Mouse (Mus musculus): ENCODE results near the gene Apol7a. TPM values are rescaled to one million over a fixed set of nuclear protein-coding genes. Genes with fewer than 3 reads are reported as not detected.
A peak's percentile ranks its signal among the peaks of the same experiment; 100 is the strongest.
"Not testable (repeated sequence)": the region's sequence is repeated elsewhere in the genome, so short reads cannot be mapped to it uniquely, and the experiment has no call there.

Apol7a gene
- total RNA-seq (2021), result under 1 TPM; 0.32 to 0.42 TPM
- long read RNA-seq, partial matches to known transcripts, result 0 of 2 reads
- long read RNA-seq, other reads (novel, unspliced or antisense), result 0 of 2 reads

GRCm38 (mm10) chr15:77399027-77399426 lies at the start of gene Apol7a:
Apol7a (minus strand) TSS chr15:77399110.
- DNase-seq (ENCODE audit: low spot score in 2 of 2), result peak in 1 of 2 experiments; percentile 26

- DNase-seq (ENCODE audit: low spot score in 2 of 2), result not testable (repeated sequence)
Observed at GRCm38 (mm10) chr15:77447392-77447791, 48.5 kb upstream of the Apol7a start, which contains the start of gene Apol7b. Apol7b (minus strand) TSS chr15:77447492.

GRCm38 (mm10) chr15:77445668-77446067 lies 46.8 kb upstream of the Apol7a start:
- not testable (repeated sequence) for DNase-seq (ENCODE audit: low spot score in 2 of 2)

GRCm38 (mm10) chr15:77444746-77445145 lies 45.8 kb upstream of the Apol7a start:
- DNase-seq (ENCODE audit: low spot score in 2 of 2), result peak; percentile 7 to 28

GRCm38 (mm10) chr15:77428690-77429448 lies 30.0 kb upstream of the Apol7a start:
- DNase-seq (ENCODE audit: low spot score in 2 of 2), result not testable (repeated sequence)

GRCm38 (mm10) chr15:77422925-77423324 lies 24.0 kb upstream of the Apol7a start:
- not testable (repeated sequence) for DNase-seq (ENCODE audit: low spot score in 2 of 2)

GRCm38 (mm10) chr15:77419657-77420056 lies 20.7 kb upstream of the Apol7a start:
- not testable (repeated sequence) for DNase-seq (ENCODE audit: low spot score in 2 of 2)

- DNase-seq (ENCODE audit: low spot score in 2 of 2), result not testable (repeated sequence)
Observed at GRCm38 (mm10) chr15:77416655-77417333, 17.9 kb upstream of the Apol7a start.

GRCm38 (mm10) chr15:77415653-77416052 lies 16.7 kb upstream of the Apol7a start:
- not testable (repeated sequence) for DNase-seq (ENCODE audit: low spot score in 2 of 2)

- not testable (repeated sequence) for DNase-seq (ENCODE audit: low spot score in 2 of 2)
Observed at GRCm38 (mm10) chr15:77412695-77413094, 13.8 kb upstream of the Apol7a start.

GRCm38 (mm10) chr15:77411035-77411434 lies 12.1 kb upstream of the Apol7a start, which contains the start of gene Apol9a:
Apol9a (minus strand) TSS chr15:77411135.
- not testable (repeated sequence) for DNase-seq (ENCODE audit: low spot score in 2 of 2)

- DNase-seq (ENCODE audit: low spot score in 2 of 2), result not testable (repeated sequence)
Observed at GRCm38 (mm10) chr15:77406370-77406769, 7.5 kb upstream of the Apol7a start.

GRCm38 (mm10) chr15:77397450-77398132 lies 1.3 kb downstream of the Apol7a start:
- not testable (repeated sequence) for DNase-seq (ENCODE audit: low spot score in 2 of 2)

GRCm38 (mm10) chr15:77393832-77394231 lies 5.1 kb downstream of the Apol7a start:
- DNase-seq (ENCODE audit: low spot score in 2 of 2), result not testable (repeated sequence)

- DNase-seq (ENCODE audit: low spot score in 2 of 2), result no peak
Observed at GRCm38 (mm10) chr15:77387462-77387861, 11.4 kb downstream of the Apol7a start.

- DNase-seq (ENCODE audit: low spot score in 2 of 2), result no peak
Observed at GRCm38 (mm10) chr15:77384340-77385030, 14.4 kb downstream of the Apol7a start.

GRCm38 (mm10) chr15:77382880-77383279 lies 16.0 kb downstream of the Apol7a start:
- DNase-seq (ENCODE audit: low spot score in 2 of 2), result no peak

GRCm38 (mm10) chr15:77382271-77382850 lies 16.5 kb downstream of the Apol7a start:
- DNase-seq (ENCODE audit: low spot score in 2 of 2), result no peak

GRCm38 (mm10) chr15:77381481-77381880 lies 17.4 kb downstream of the Apol7a start:
- no peak for DNase-seq (ENCODE audit: low spot score in 2 of 2)

GRCm38 (mm10) chr15:77379921-77380320 lies 19.0 kb downstream of the Apol7a start:
- DNase-seq (ENCODE audit: low spot score in 2 of 2), result no peak

All from layer of hippocampus, postnatal 10 days (tissue).